Mouse (Mus musculus) stomach, embryonic 14.5 days (tissue): ENCODE measurements around the gene Rab11fip5. TPM values are rescaled to one million over a fixed set of nuclear protein-coding genes. Genes with fewer than 3 reads are reported as not detected.

Experiments used
- ATAC-seq: fragments of 200-750 bp; cut with Nextera tagmentation; 2 replicates; pipeline ENCODE4 v1.8.0; 2017; ENCODE audit warnings: low read depth, moderate TSS enrichment; ENCODE audit not compliant: insufficient number of reproducible peaks, insufficient read depth, low FRiP score
- H3K27ac ChIP-seq: fragments of 300-500 bp; sonication (generic); 2 replicates; pipeline ENCODE4 v1.5.1; 2014; ENCODE audit warnings: mild to moderate bottlenecking, low read length, moderate library complexity, mixed read lengths
- H3K27me3 ChIP-seq: fragments of 300-500 bp; sonication (generic); 2 replicates; pipeline ENCODE4 v1.6.1; 2014; ENCODE audit warnings: low read length, control low read depth, mixed read lengths; ENCODE audit not compliant: control insufficient read depth, insufficient read depth
- H3K36me3 ChIP-seq: fragments of 300-500 bp; sonication (generic); 2 replicates; pipeline ENCODE4 v1.6.1; 2014; ENCODE audit warnings: mild to moderate bottlenecking, control low read depth, low read length, moderate library complexity, mixed read lengths; ENCODE audit not compliant: control insufficient read depth, insufficient read depth
- H3K4me1 ChIP-seq: fragments of 300-500 bp; sonication (generic); 2 replicates; pipeline ENCODE4 v1.6.1; 2014; ENCODE audit warnings: low read length, control low read depth, mixed read lengths; ENCODE audit not compliant: control insufficient read depth, insufficient read depth
- H3K4me2 ChIP-seq: fragments of 300-500 bp; sonication (generic); replicated peaks from 2 replicates; pipeline ENCODE4 v1.6.1; 2014; ENCODE audit warnings: low read depth, low read length, control low read depth
- H3K4me3 ChIP-seq: fragments of 300-500 bp; sonication (generic); 2 replicates; pipeline ENCODE4 v1.5.1; 2014; ENCODE audit warnings: low read depth, low read length, control low read depth
- H3K9ac ChIP-seq: fragments of 300-500 bp; sonication (generic); replicated peaks from 2 replicates; pipeline ENCODE4 v1.6.1; 2014; ENCODE audit warnings: low read depth, mild to moderate bottlenecking, control low read depth, low read length, moderate library complexity, mixed read lengths
- H3K9me3 ChIP-seq: fragments of 300-500 bp; sonication (generic); 2 replicates; pipeline ENCODE4 v1.6.1; 2016; ENCODE audit warnings: low read depth, low read length, control low read depth; ENCODE audit not compliant: control insufficient read depth
- WGBS: fragments of 180-500 bp; shearing (Covaris S2); extraction: QIAGEN DNeasy Blood & Tissue Kit; methylation state at CpG from one replicate; pipeline ENCODE4 v1.1.7; 2014; 5-methylcytosine and 5-hydroxymethylcytosine counted together
- microRNA-seq: library from miRNA; unstranded; fragments of <30 nt; microRNA quantifications from one replicate; pipeline ENCODE4, GENCODE M21; 2016
- polyA plus RNA-seq: library from polyadenylated mRNA; unstranded; fragments of >200 nt; fragmentation: Nextera tagmentation; extraction: Ambion mirVana; gene quantifications from 2 replicates; pipeline ENCODE4 v1.2.1, GENCODE M21; 2014

Gene Rab11fip5
- polyA plus RNA-seq, 1 experiment from 2014 or later: 8.3 TPM

- no peak overlapping the region for H3K9ac ChIP-seq
- H3K4me2 ChIP-seq: no peak overlapping the region
- ATAC-seq: no peak
- no peak overlapping the region for H3K4me3 ChIP-seq
- H3K9me3 ChIP-seq: no peaks in the 10 kb centered on the region
- H3K27ac ChIP-seq: no peak overlapping the region
- H3K36me3 ChIP-seq: no peaks in the 10 kb centered on the region
- WGBS: 81% methylated on average over 16 of the region's 16 CpGs
- H3K27me3 ChIP-seq: no peaks in the 10 kb centered on the region
- no peaks in the 10 kb centered on the region for H3K4me1 ChIP-seq
Measured at GRCm38 (mm10) chr6:85290869-85291824, 83.3 kb downstream of the Rab11fip5 start.

DNA sequence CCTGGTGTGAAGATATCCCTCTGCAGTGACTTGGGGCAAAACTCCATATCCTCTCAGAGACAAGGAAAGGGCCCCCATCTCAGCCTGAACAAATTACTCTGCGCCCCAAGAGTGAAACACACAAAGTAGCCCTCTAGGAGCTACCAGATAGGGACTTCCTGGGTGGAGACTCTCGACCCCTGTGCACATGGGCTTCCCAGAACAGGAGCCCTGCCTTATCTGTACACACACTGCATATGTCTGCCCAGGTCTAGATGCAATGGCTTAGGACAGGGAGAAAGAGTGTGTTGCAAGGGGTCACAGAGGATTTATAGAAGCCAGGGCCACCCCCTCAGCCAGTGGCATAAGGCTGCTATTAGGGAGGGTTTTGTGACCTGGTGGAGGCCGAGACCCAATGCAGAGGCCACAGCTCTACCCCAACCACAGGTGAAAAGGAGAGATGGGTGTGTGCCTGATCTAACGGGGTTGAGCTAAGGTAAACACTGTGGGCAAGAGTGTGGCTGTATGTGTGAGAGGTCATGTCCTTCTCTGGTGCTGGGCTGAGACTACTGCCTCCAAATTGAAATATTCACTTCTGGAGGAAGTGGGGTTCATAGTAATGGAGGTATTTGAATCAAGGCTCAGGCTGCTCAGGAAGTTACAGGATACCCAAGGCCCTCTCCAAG, 86.1 kb downstream of the Rab11fip5 start:
- Histone ChIP-seq H3K9ac (no peak overlapping the region), H3K4me3 (no peak overlapping the region), H3K27me3 (no peaks in the 10 kb centered on the region), H3K9me3 (no peaks in the 10 kb centered on the region), H3K4me1 (no peaks in the 10 kb centered on the region), H3K4me2 (no peak overlapping the region), H3K36me3 (no peaks in the 10 kb centered on the region), H3K27ac (no peak overlapping the region)
- WGBS: 69% methylated on average over 4 of the region's 4 CpGs
- no peak for ATAC-seq

DNA sequence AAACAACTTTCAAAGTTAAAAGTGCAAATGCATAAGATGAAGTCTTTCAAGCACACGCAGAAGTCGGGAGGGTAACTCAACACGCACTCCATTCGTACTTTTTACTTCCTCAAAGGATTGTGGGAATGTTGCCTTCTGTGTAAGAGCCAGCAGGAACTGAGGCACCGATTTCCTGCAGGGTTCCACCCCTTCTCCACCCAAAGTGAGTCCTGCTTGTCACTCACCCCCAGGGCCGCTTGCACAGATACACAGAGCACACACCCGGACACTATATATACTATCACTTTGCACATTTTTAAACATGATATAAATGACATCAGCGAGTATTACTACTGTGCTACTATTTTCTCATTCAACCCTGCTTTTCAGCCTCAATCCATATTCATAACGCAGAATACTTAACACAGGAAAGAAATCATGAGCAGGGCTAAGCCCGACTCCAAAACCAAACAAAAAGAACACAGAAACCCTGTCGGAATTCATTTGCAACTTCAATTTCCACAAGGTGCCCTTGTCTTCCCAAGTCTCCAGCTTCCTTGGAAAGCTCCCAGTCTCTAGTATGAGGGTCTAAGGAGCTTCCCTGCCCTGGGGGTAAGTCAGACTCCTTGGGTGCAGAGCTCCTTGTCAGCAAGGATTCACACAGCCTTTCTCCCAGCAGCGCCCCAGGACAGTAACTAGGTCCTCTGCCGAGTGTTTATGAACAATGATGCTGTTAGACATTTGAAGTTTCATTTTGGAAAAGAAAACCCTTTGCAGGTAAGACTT, 88.0 kb downstream of the Rab11fip5 start:
- no peak for ATAC-seq
- H3K4me1 ChIP-seq: no peaks in the 10 kb centered on the region
- WGBS: 80% methylated on average over 13 of the region's 13 CpGs

More for the DNA sequence above, 88.0 kb downstream of the Rab11fip5 start:
- Histone ChIP-seq H3K27me3 (no peaks in the 10 kb centered on the region), H3K9ac (no peak overlapping the region), H3K4me2 (no peak overlapping the region), H3K27ac (no peak overlapping the region), H3K36me3 (no peaks in the 10 kb centered on the region), H3K4me3 (no peak overlapping the region), H3K9me3 (no peaks in the 10 kb centered on the region)

Small RNA genes within 50 kb of the gene (microRNA-seq; reads per million reads assigned to microRNA genes)
- gene Mir705: not detected

Other genes with a start within 250 kb of the Rab11fip5 start
- 90.9 and 91.8 TPM in 2 replicates for gene Spr, start 236.9 kb downstream of the Rab11fip5 start, polyA plus RNA-seq
- not detected in 2 replicates for gene Emx1, start 187.2 kb downstream of the Rab11fip5 start, polyA plus RNA-seq
- 13.0 and 14.0 TPM in 2 replicates for gene Sfxn5, start 41.2 kb downstream of the Rab11fip5 start, polyA plus RNA-seq
- gene Noto, start 49.3 kb upstream of the Rab11fip5 start, polyA plus RNA-seq: not detected in 2 replicates
- gene Smyd5, start 57.4 kb upstream of the Rab11fip5 start, polyA plus RNA-seq: 43.6 and 45.8 TPM in 2 replicates
- 433 and 457 TPM in 2 replicates for gene Cct7, start 76.9 kb upstream of the Rab11fip5 start, polyA plus RNA-seq
- gene Pradc1, start 77.3 kb upstream of the Rab11fip5 start, polyA plus RNA-seq: 23.9 and 25.2 TPM in 2 replicates
- gene Fbxo41, start 128.4 kb upstream of the Rab11fip5 start, polyA plus RNA-seq: 0.36 and 0.42 TPM in 2 replicates
- gene Egr4, start 139.0 kb upstream of the Rab11fip5 start, polyA plus RNA-seq: not detected in 2 replicates
- 8.8 and 8.9 TPM in 2 replicates for gene Alms1, start 212.9 kb upstream of the Rab11fip5 start, polyA plus RNA-seq